Comparison of ENCODE assay signal across 15 mouse cellular contexts in the genomic region with DNA sequence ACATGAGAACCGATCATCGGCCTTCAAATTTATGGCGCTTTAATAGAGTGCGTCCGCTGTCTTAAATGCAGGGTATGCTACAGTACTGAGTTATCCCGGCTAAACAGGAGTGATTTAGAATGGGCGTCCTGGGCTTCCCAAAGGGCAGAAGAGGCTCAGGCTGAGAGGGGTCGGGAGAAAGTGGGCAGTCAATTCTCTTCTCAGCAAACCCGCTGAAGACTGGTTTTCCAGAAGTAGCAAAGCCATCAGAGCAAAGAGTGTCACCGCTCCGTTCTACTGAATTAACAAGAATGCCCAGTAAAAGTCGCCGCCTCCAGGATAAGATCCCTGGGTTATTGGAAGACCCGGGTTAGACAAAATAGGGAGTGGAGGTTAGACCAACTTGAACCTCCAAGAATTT. TPM values are rescaled to one million over a fixed set of nuclear protein-coding genes. Genes with fewer than 3 reads are reported as not detected.
DNase-seq lines count a peak whose midpoint lies in the region; ATAC-seq and TF ChIP-seq lines count a peak whose summit lies in the region.
"Had no signal": no experiment of that assay in that cellular context is flagged by ENCODE, and none has a peak within 500 bp of the region (broad histone marks: within the 10 kb centered on the region; RNA-seq: fewer than 3 reads in every experiment).

No protein-coding gene starts in this region.

- H3K36me3 ChIP-seq in neural tube, embryonic 11.5 days (ENCODE audit: control insufficient read depth, insufficient read depth, low read length) = peaks cover 2% of the 10 kb centered on the region
- H3K36me3 ChIP-seq in intestine, embryonic 14.5 days (ENCODE audit: control insufficient read depth, insufficient read depth, low read length) = no peaks in the 10 kb centered on the region
- H3K36me3 ChIP-seq in neural tube, embryonic 15.5 days = no peaks in the 10 kb centered on the region

- H3K27me3 ChIP-seq in neural tube, embryonic 11.5 days (ENCODE audit: control insufficient read depth, insufficient read depth, low read length) = no peaks in the 10 kb centered on the region
- peaks cover 88% of the 10 kb centered on the region for H3K27me3 ChIP-seq in intestine, embryonic 14.5 days (replicated peaks; ENCODE audit: control insufficient read depth, insufficient read depth, low read length)
- H3K27me3 ChIP-seq in neural tube, embryonic 15.5 days (replicated peaks) = no peaks in the 10 kb centered on the region

- H3K4me1 ChIP-seq in neural tube, embryonic 11.5 days (ENCODE audit: control insufficient read depth, insufficient read depth, low read length) = peaks cover 78% of the 10 kb centered on the region
- 0 out of 2 replicates have a peak, but pooled peaks cover 3% of the 10 kb centered on the region for H3K4me1 ChIP-seq in intestine, embryonic 14.5 days (replicated peaks; ENCODE audit: control insufficient read depth, insufficient read depth, low read length)
- peaks cover 70% of the 10 kb centered on the region for H3K4me1 ChIP-seq in neural tube, embryonic 15.5 days

- intact Hi-C loops in gastrocnemius, adult 2 months (cut with DNase I) = no loop called here

- TF ChIP-seq CTCF in gastrocnemius, adult 2 months (IDR thresholded peaks at IDR 0.05) = no peak

- H3K4me3 ChIP-seq in gastrocnemius, adult 2 months = peak overlapping the region; percentile 68
- H3K4me3 ChIP-seq in neural tube, embryonic 11.5 days (ENCODE audit: low read depth, low read length) = peak overlapping the region; percentile 48
- H3K4me3 ChIP-seq in intestine, embryonic 14.5 days (ENCODE audit: low read depth, low read length) = peak overlapping the region; percentile 25
- H3K4me3 ChIP-seq in neural tube, embryonic 15.5 days (replicated peaks) = peak overlapping the region; percentile 27
- H3K4me3 ChIP-seq: erythroblast, embryonic 14.5 days had no signal

- H3K27ac ChIP-seq in gastrocnemius, adult 2 months = no peak overlapping the region; the same call in 1 of the 2 replicates
- H3K27ac ChIP-seq in neural tube, embryonic 11.5 days (ENCODE audit: low read depth, low read length) = peak overlapping the region; percentile 99
- H3K27ac ChIP-seq in intestine, embryonic 14.5 days (ENCODE audit: low read depth) = peak overlapping the region; percentile 75
- H3K27ac ChIP-seq in neural tube, embryonic 15.5 days (replicated peaks) = peak overlapping the region; percentile 91

- H3K4me2 ChIP-seq in neural tube, embryonic 11.5 days (ENCODE audit: low read depth) = peak overlapping the region; percentile 91
- H3K4me2 ChIP-seq in intestine, embryonic 14.5 days (ENCODE audit: low read length) = peak overlapping the region; percentile 47
- H3K4me2 ChIP-seq in neural tube, embryonic 15.5 days = peak overlapping the region; percentile 58

- 1% methylated on average over 14 of the region's 14 CpGs for WGBS in neural tube, embryonic 11.5 days
- 14% methylated on average over 14 of the region's 14 CpGs for WGBS in intestine, embryonic 14.5 days
- WGBS in neural tube, embryonic 15.5 days = 3% methylated on average over 14 of the region's 14 CpGs

- DNase-seq in gastrocnemius, adult 2 months = no peak
- no peak for DNase-seq in gastrocnemius, adult 8-10 months (ENCODE audit: low spot score in 2 of 2)
- DNase-seq in neural tube, embryonic 11.5 days (ENCODE audit: low spot score) = peak; percentile 64
- no peak for DNase-seq in neural tube, embryonic 10.5 days (ENCODE audit: extremely low spot score, low spot score)
- DNase-seq in intestine, embryonic 14.5 days (ENCODE audit: low spot score) = no peak
- no peak for DNase-seq in frontal cortex, postnatal 14 days (ENCODE audit: low spot score in 2 of 2)
- DNase-seq in left cerebral cortex, adult 9 months (ENCODE audit: low spot score in 2 of 2) = no peak
- DNase-seq: cerebellum, adult 9-10 months; lung, postnatal 14 days; midbrain, embryonic 14.5 days had no signal

- ATAC-seq in neural tube, embryonic 11.5 days (ENCODE audit: insufficient read depth, low FRiP score, low TSS enrichment) = peak; percentile 26
- no peak for ATAC-seq in intestine, embryonic 14.5 days (replicated peaks; ENCODE audit: low FRiP score, low TSS enrichment, low read depth)
- no peak for ATAC-seq in neural tube, embryonic 15.5 days (ENCODE audit: low FRiP score)

- peak overlapping the region; percentile 95 for H3K9ac ChIP-seq in neural tube, embryonic 11.5 days (ENCODE audit: low read length)
- peak overlapping the region; percentile 40 for H3K9ac ChIP-seq in intestine, embryonic 14.5 days (ENCODE audit: low read length)
- H3K9ac ChIP-seq in neural tube, embryonic 15.5 days (replicated peaks) = peak overlapping the region; percentile 42

- H3K9me3 ChIP-seq in neural tube, embryonic 11.5 days (ENCODE audit: control insufficient read depth, low read length) = no peaks in the 10 kb centered on the region
- no peaks in the 10 kb centered on the region for H3K9me3 ChIP-seq in intestine, embryonic 14.5 days (ENCODE audit: control insufficient read depth, low read length)
- H3K9me3 ChIP-seq in neural tube, embryonic 15.5 days (replicated peaks) = no peaks in the 10 kb centered on the region

RNA-seq across cellular contexts. Expression of a gene that starts 13.3 kb away (rescaled TPM):
- under 1 TPM; 0.08 to 0.36 TPM for total RNA-seq in gastrocnemius, adult 2 months (2021)
- under 1 TPM in 1 of 4 experiments, not detected in 3; 0.31 TPM for total RNA-seq in gastrocnemius, adult 8-10 months (2022)
- polyA plus RNA-seq in neural tube, embryonic 11.5 days (2014; fragmentation: Nextera tagmentation; extraction: Ambion mirVana) = 3.9 and 5.5 TPM in 2 replicates
- polyA plus RNA-seq in intestine, embryonic 14.5 days (2014; fragmentation: Nextera tagmentation; extraction: Ambion mirVana) = 0.38 and 0.66 TPM in 2 replicates
- polyA plus RNA-seq in neural tube, embryonic 15.5 days (2015; fragmentation: Nextera tagmentation; extraction: Ambion mirVana) = 0.96 and 2.0 TPM in 2 replicates
- polyA plus RNA-seq: erythroblast, embryonic 14.5 days; heart, embryonic 14.5 days; liver, embryonic 11.5 days; midbrain, embryonic 14.5 days; thymus, postnatal 0 days had no signal

RNA-seq across cellular contexts. Expression of a gene that starts 22.9 kb away (rescaled TPM):
- total RNA-seq in gastrocnemius, adult 2 months (2021) = not detected
- not detected for total RNA-seq in gastrocnemius, adult 8-10 months (2022)
- 9.0 and 9.8 TPM in 2 replicates for polyA plus RNA-seq in neural tube, embryonic 11.5 days (2014; fragmentation: Nextera tagmentation; extraction: Ambion mirVana)
- 0.62 TPM in 1 of 2 replicates, not detected in the other for polyA plus RNA-seq in intestine, embryonic 14.5 days (2014; fragmentation: Nextera tagmentation; extraction: Ambion mirVana)
- polyA plus RNA-seq in neural tube, embryonic 15.5 days (2015; fragmentation: Nextera tagmentation; extraction: Ambion mirVana) = 1.7 and 2.1 TPM in 2 replicates
- polyA plus RNA-seq: erythroblast, embryonic 14.5 days; heart, embryonic 14.5 days; midbrain, embryonic 14.5 days; thymus, postnatal 0 days had no signal

RNA-seq across cellular contexts. Expression of a gene that starts 28.1 kb away (rescaled TPM):
- 1 to 10 TPM; 1.4 to 2.0 TPM for total RNA-seq in gastrocnemius, adult 2 months (2021)
- total RNA-seq in gastrocnemius, adult 8-10 months (2022) = 1 to 10 TPM; 1.1 to 1.9 (median 1.5) TPM
- 9.2 and 11.2 TPM in 2 replicates for polyA plus RNA-seq in neural tube, embryonic 11.5 days (2014; fragmentation: Nextera tagmentation; extraction: Ambion mirVana)
- 1.6 and 2.9 TPM in 2 replicates for polyA plus RNA-seq in intestine, embryonic 14.5 days (2014; fragmentation: Nextera tagmentation; extraction: Ambion mirVana)
- polyA plus RNA-seq in neural tube, embryonic 15.5 days (2015; fragmentation: Nextera tagmentation; extraction: Ambion mirVana) = 4.3 and 4.5 TPM in 2 replicates
- polyA plus RNA-seq: midbrain, embryonic 14.5 days; thymus, postnatal 0 days had no signal

RNA-seq across cellular contexts. Expression of a gene that starts 28.1 kb away (rescaled TPM):
- total RNA-seq in gastrocnemius, adult 2 months (2021) = not detected
- under 1 TPM in 2 of 4 experiments, not detected in 2; 0.17 to 0.29 TPM for total RNA-seq in gastrocnemius, adult 8-10 months (2022)
- polyA plus RNA-seq in neural tube, embryonic 11.5 days (2014; fragmentation: Nextera tagmentation; extraction: Ambion mirVana) = 52.7 and 55.0 TPM in 2 replicates
- polyA plus RNA-seq in intestine, embryonic 14.5 days (2014; fragmentation: Nextera tagmentation; extraction: Ambion mirVana) = 27.6 and 27.8 TPM in 2 replicates
- polyA plus RNA-seq in neural tube, embryonic 15.5 days (2015; fragmentation: Nextera tagmentation; extraction: Ambion mirVana) = 14.5 and 29.1 TPM in 2 replicates
- polyA plus RNA-seq: erythroblast, embryonic 14.5 days; midbrain, embryonic 14.5 days had no signal

RNA-seq across cellular contexts. Expression of a gene that starts 35.5 kb away (rescaled TPM):
- total RNA-seq in gastrocnemius, adult 2 months (2021) = 10 to 100 TPM; 39.3 to 49.0 TPM
- 10 to 100 TPM; 46.8 to 53.5 (median 51.3) TPM for total RNA-seq in gastrocnemius, adult 8-10 months (2022)
- polyA plus RNA-seq in neural tube, embryonic 11.5 days (2014; fragmentation: Nextera tagmentation; extraction: Ambion mirVana) = 21.3 and 23.1 TPM in 2 replicates
- 6.1 and 8.4 TPM in 2 replicates for polyA plus RNA-seq in intestine, embryonic 14.5 days (2014; fragmentation: Nextera tagmentation; extraction: Ambion mirVana)
- polyA plus RNA-seq in neural tube, embryonic 15.5 days (2015; fragmentation: Nextera tagmentation; extraction: Ambion mirVana) = 12.4 and 12.5 TPM in 2 replicates
- polyA plus RNA-seq: erythroblast, embryonic 14.5 days; midbrain, embryonic 14.5 days had no signal

Comparison
In these comparisons a context has a peak if more than half of its experiments do, and no peak if none do; other contexts are left out.
1. H3K9ac ChIP-seq: peak in every context shown above with its lines; median percentile 95 in neural tube, embryonic 11.5 days; 42 in neural tube, embryonic 15.5 days; 40 in intestine, embryonic 14.5 days.